Mouse (Mus musculus): ENCODE measurements around the gene Dusp7.

DNA sequence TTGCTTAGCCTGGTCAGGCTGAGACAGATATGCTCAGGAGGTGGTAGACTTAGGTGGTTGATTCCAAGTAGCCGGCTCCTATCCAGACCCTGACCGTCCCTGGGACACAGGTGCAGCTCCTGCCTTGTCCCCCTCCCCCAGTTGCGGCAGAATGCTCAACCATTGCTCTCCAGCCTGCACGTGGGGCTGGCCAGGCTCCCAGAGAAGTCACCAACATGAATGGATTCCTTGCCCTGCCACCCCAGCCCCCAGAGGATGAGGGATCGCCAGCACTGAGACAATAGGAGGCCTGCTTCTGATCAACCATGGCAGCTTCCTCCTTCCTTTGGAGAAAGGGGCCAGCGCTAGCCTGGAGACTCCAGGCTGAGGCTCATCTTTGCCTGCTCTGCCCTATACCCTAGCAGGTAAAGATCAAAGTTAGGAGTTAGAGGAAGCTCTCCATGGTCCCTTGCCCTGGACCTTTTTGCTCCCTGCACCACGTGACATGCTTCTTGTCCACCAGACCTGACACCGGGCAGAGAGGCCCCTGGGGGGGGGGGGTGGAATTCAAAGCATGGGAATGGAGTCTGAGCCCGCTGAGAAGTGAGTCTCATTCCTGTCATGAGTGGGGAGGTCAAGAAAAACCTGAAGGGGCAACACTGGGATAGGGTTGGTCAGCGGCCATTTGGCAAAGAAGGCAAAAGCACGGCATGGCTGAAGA, 24.5 kb downstream of the Dusp7 start:
- TF ChIP-seq CTCF (IDR thresholded peaks at IDR 0.05; ENCODE audit: low read depth, low read length) (no peak), POLR2A (IDR thresholded peaks at IDR 0.05; ENCODE audit: extremely low read depth, insufficient read depth, low read length) (no peak)

Data from liver, adult 2 months (tissue).